Mouse (Mus musculus) cerebellum, postnatal 4 days (tissue): ENCODE data around the gene Fgfr1op.
"Not testable (repeated sequence)": the region's sequence is repeated elsewhere in the genome, so short reads cannot be mapped to it uniquely, and the experiment has no call there.

Source experiments
- DNase-seq, 2 experiments: peaks; one replicate each; pipeline ENCODE4 v3.0.0; 2022; ENCODE audit warnings: low spot score in 2 of 2, mixed read lengths in 1 of 2

Gene Fgfr1op

GRCm38 (mm10) chr17:8164701-8165607 is at the start of gene Fgfr1op:
Gene Fgfr1op (plus strand): TSS chr17:8165501.
- DNase-seq = peak in 1 of 2 experiments; percentile 37

GRCm38 (mm10) chr17:8116378-8116777 is 48.9 kb upstream of the Fgfr1op start:
- DNase-seq = not testable (repeated sequence)

GRCm38 (mm10) chr17:8116928-8117327 is 48.4 kb upstream of the Fgfr1op start:
- DNase-seq = not testable (repeated sequence)

- not testable (repeated sequence) for DNase-seq
Observed at GRCm38 (mm10) chr17:8122974-8123373, 42.3 kb upstream of the Fgfr1op start.

- not testable (repeated sequence) for DNase-seq
Observed at GRCm38 (mm10) chr17:8124586-8124985, 40.7 kb upstream of the Fgfr1op start.

- not testable (repeated sequence) for DNase-seq
Observed at GRCm38 (mm10) chr17:8128326-8128993, 36.8 kb upstream of the Fgfr1op start.

GRCm38 (mm10) chr17:8129578-8129977 is 35.7 kb upstream of the Fgfr1op start:
- DNase-seq = not testable (repeated sequence)

GRCm38 (mm10) chr17:8130849-8131248 is 34.5 kb upstream of the Fgfr1op start:
- DNase-seq = not testable (repeated sequence)

- DNase-seq = not testable (repeated sequence)
Observed at GRCm38 (mm10) chr17:8138116-8138515, 27.2 kb upstream of the Fgfr1op start.

GRCm38 (mm10) chr17:8140210-8140609 is 25.1 kb upstream of the Fgfr1op start:
- not testable (repeated sequence) for DNase-seq

- not testable (repeated sequence) for DNase-seq
Observed at GRCm38 (mm10) chr17:8143802-8144673, 21.3 kb upstream of the Fgfr1op start.

- not testable (repeated sequence) for DNase-seq
Observed at GRCm38 (mm10) chr17:8146931-8147330, 18.4 kb upstream of the Fgfr1op start.

GRCm38 (mm10) chr17:8147439-8148316 is 17.6 kb upstream of the Fgfr1op start, which contains the start of the genes Gm49673 and Rnaset2a:
Gene Gm49673 (minus strand): TSS chr17:8147788.
Gene Rnaset2a (minus strand): TSS chr17:8148097.
- not testable (repeated sequence) for DNase-seq

- not testable (repeated sequence) for DNase-seq
Observed at GRCm38 (mm10) chr17:8155010-8155409, 10.3 kb upstream of the Fgfr1op start.

- not testable (repeated sequence) for DNase-seq
Observed at GRCm38 (mm10) chr17:8155982-8156381, 9.3 kb upstream of the Fgfr1op start.

- DNase-seq = not testable (repeated sequence)
Observed at GRCm38 (mm10) chr17:8158627-8159026, 6.7 kb upstream of the Fgfr1op start.

- not testable (repeated sequence) for DNase-seq
Observed at GRCm38 (mm10) chr17:8160969-8161368, 4.3 kb upstream of the Fgfr1op start.

- DNase-seq = peak in 1 of 2 experiments; percentile 36
Observed at GRCm38 (mm10) chr17:8165608-8165945, 276 bp downstream of the Fgfr1op start.

- DNase-seq = not testable (repeated sequence)
Observed at GRCm38 (mm10) chr17:8165977-8166376, 676 bp downstream of the Fgfr1op start.

GRCm38 (mm10) chr17:8166454-8166853 is 1.2 kb downstream of the Fgfr1op start:
- DNase-seq = not testable (repeated sequence)
